Mouse (Mus musculus): Measurements from ENCODE around the gene Psma1.

Psma1 gene

GRCm38 (mm10) chr7:114275372-114276004 is 430 bp downstream of the Psma1 start:
- in situ Hi-C loops (cut with MboI; ENCODE audit: low sequenced_read_pairs), result no loop called here

GRCm38 (mm10) chr7:114268446-114268845 is 7.5 kb downstream of the Psma1 start:
- in situ Hi-C loops (cut with MboI; ENCODE audit: low sequenced_read_pairs), result no loop called here

- in situ Hi-C loops (cut with MboI; ENCODE audit: low sequenced_read_pairs), result no loop called here
Observed at GRCm38 (mm10) chr7:114253885-114254833, 21.8 kb downstream of the Psma1 start, which contains the start of gene Copb1. Gene Copb1 (minus strand): TSS chr7:114254711.

DNA sequence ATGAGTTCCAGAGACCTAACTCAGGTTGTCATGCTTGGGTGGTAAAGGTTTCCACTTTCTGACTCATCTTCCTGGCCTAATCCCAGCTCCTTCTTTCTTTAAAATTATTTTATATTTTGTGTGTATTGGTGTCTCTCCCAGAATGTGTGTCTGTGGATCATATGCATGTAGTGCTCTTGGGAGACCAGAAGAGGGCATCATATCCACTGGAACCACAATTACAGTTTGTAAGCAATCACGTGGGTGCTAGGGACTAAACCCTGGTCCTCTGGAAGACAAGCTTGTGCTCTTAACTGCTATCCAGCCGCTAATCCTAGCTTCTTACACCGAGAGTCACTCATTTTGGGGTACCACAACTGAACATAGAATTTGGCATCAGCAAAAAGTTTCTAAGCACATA is 24.2 kb downstream of the Psma1 start:
- in situ Hi-C loops (cut with MboI; ENCODE audit: low sequenced_read_pairs), result no loop called here

- in situ Hi-C loops (cut with MboI; ENCODE audit: low sequenced_read_pairs), result loop anchor here (25.0 kb wide), 1 partner anchor 578 kb away; no protein-coding TSS in a partner anchor
Observed at GRCm38 (mm10) chr7:114233980-114234379, 41.9 kb downstream of the Psma1 start.

GRCm38 (mm10) chr7:114232982-114233381 is 42.9 kb downstream of the Psma1 start:
- in situ Hi-C loops (cut with MboI; ENCODE audit: low sequenced_read_pairs), result loop anchor here (25.0 kb wide), 1 partner anchor 579 kb away; no protein-coding TSS in a partner anchor

GRCm38 (mm10) chr7:114231857-114232256 is 44.1 kb downstream of the Psma1 start:
- in situ Hi-C loops (cut with MboI; ENCODE audit: low sequenced_read_pairs), result loop anchor here (25.0 kb wide), 1 partner anchor 580 kb away; no protein-coding TSS in a partner anchor

DNA sequence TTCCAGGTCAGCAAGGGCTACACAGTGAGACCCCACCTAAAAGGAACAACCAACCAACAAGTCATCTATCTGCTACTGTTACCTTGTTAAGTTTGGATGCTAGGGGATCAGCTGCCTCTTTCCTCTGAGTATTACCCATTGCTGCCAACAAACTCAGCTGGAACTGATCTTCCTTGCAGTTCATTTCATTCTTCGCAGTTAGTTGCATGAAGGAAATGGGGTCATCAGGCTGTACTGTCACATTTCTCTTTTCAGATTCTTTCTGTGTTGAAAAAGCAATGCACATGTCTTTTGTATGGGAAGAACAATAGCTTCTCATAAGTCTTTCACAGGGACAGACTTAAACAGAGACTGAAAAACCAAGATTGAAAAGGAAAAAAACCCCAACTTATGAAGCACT is 49.4 kb downstream of the Psma1 start:
- in situ Hi-C loops (cut with MboI; ENCODE audit: low sequenced_read_pairs), result loop anchor here (25.0 kb wide), 1 partner anchor 586 kb away; no protein-coding TSS in a partner anchor

GRCm38 (mm10) chr7:114220433-114220832 is 55.5 kb downstream of the Psma1 start:
- in situ Hi-C loops (cut with MboI; ENCODE audit: low sequenced_read_pairs), result no loop called here

DNA sequence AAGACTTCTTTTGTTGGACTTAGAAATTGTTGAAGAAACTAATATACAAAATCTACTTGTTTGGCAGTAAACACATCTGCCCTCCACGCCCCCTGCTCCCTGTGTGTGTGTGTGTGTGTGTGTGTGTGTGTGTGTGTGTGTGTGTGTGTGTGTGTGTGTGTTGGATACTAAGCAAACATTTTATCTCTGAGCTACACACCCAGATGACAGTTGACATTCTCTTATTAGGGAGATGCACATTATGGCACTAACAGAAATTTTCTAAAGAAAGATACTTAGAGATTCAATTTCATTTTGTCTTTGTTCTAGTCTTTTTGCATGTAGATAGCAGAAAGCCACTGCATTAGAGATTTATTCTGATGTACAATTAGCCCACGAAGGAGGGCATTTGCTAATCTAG is 59.0 kb downstream of the Psma1 start:
- in situ Hi-C loops (cut with MboI; ENCODE audit: low sequenced_read_pairs), result no loop called here
